Mouse (Mus musculus): ENCODE results near the gene Gm9837.

Gene Gm9837

GRCm38 (mm10) chr11:53425251-53425650 is 45.0 kb downstream of the Gm9837 start:
- no peak for DNase-seq

- no peak for DNase-seq
Measured at GRCm38 (mm10) chr11:53424826-53425225, 45.5 kb downstream of the Gm9837 start.

DNA sequence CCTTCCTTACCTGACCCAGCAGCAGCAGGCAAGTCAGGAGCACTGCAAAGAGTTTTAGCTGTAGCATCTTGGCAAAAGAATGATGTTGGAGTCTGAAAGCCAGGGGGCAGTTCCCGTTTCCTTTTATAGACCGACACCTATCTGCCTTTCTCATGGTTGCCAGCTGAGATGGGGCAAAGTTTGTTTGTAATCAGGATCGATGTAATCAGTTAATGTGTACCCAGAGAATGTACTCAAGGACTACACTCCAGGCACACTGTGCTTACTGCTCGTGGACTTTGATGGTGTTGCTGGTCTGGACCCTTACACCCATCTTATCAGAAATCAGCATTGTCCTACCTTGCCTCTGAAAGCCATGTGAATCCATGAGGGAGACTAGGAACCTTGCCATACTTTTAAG is 47.2 kb downstream of the Gm9837 start, which contains the start of gene Leap2:
Gene Leap2, minus strand, starts transcription at position 135 of the 400 bp plus-strand sequence.
- no peak for DNase-seq
